Mouse (Mus musculus): ENCODE measurements around the gene Ccdc177. TPM values are rescaled to one million over a fixed set of nuclear protein-coding genes. Genes with fewer than 3 reads are reported as not detected.

Ccdc177 gene
- total RNA-seq (2012; rRNA removed) (not detected in 2 replicates), polyA plus RNA-seq (2012; ENCODE audit: insufficient read depth in 1 of 2, insufficient read length in 2 of 2, low read depth in 1 of 2, low replicate concordance in 2 of 2, missing spikeins in 1 of 2) (not detected)

DNA sequence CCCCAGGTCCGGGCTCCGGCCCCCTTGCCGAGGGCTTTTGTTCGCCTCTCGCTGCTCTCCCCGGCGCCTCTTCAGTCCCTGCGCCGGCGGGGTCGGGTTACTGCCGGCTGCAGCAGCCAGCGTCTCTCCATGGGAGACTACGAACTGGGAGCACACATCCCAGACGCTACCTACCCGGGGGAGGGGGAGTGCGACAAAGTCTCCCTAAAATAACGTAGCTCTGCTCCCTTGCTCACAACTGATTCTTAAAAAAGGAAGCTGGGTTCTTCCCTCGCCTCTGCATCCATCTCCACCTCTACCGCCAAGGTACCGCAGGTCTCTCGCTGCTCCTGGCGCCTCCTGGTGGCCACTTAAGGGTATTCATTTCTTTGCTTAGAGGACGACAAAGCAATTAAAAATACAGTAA is at the start of gene Ccdc177:
Gene Ccdc177, minus strand, starts transcription at position 292 of the 406 bp plus-strand sequence.
- H3K27ac ChIP-seq (ENCODE audit: control insufficient read depth, low read depth, low read length): no peak within 1 kb of the TSS
- H3K9ac ChIP-seq (ENCODE audit: control insufficient read depth, low read depth, low read length, poor library complexity, severe bottlenecking): no peak within 1 kb of the TSS
- peak; percentile 44 for DNase-seq (ENCODE audit: low read depth, low spot score)
- 0 out of 4 replicates have a peak, but pooled peaks cover 0 to 2% of the 10 kb centered on the region in 2 experiments for H3K36me3 ChIP-seq (ENCODE audit: control insufficient read depth in 1 of 2, insufficient read depth in 2 of 2, low read length in 2 of 2)
- no peaks in the 10 kb centered on the region for H3K9me3 ChIP-seq (replicated peaks; ENCODE audit: insufficient read depth, low read length)
- H3K4me1 ChIP-seq (ENCODE audit: control insufficient read depth in 1 of 2, insufficient read depth in 2 of 2, low read length in 2 of 2): peaks cover 0 to 5% of the 10 kb centered on the region in 2 experiments; a peak in 2 of 4 replicates
- H3K4me3 ChIP-seq (ENCODE audit: control insufficient read depth in 1 of 2, insufficient read depth in 1 of 2, low read depth in 2 of 2, low read length in 2 of 2): no peak within 1 kb of the TSS
- no peak for TF ChIP-seq MEF2A (IDR thresholded peaks at IDR 0.05; ENCODE audit: extremely low read depth, insufficient replicate concordance, low read depth, low read length, poor library complexity, severe bottlenecking)
- peak; percentile 33 to 56 (median 51); a peak in 5 of 6 replicates for TF ChIP-seq CTCF (IDR thresholded peaks at IDR 0.05 in 2 of 3, conservative IDR thresholded peaks at IDR 0.05 in 1 of 3; ENCODE audit: control insufficient read depth in 1 of 3, insufficient read depth in 1 of 3, low read depth in 2 of 3, low read length in 3 of 3, poor library complexity in 1 of 3, severe bottlenecking in 1 of 3)
- TF ChIP-seq CHD1 (IDR thresholded peaks at IDR 0.05; ENCODE audit: low read depth, low read length): no peak
- TF ChIP-seq RAD21 (IDR thresholded peaks at IDR 0.05; ENCODE audit: low read depth, low read length): peak; percentile 14
- TF ChIP-seq SMC3 (IDR thresholded peaks at IDR 0.05; ENCODE audit: low read depth, low read length): peak; percentile 50
- H3K79me2 ChIP-seq (ENCODE audit: control insufficient read depth, insufficient read depth, low read length, poor library complexity): no peaks in the 10 kb centered on the region
- H3K27me3 ChIP-seq (ENCODE audit: control insufficient read depth in 1 of 2, insufficient read depth in 2 of 2, low read length in 2 of 2): no peaks in the 10 kb centered on the region; a peak in 1 of 4 replicates

DNA sequence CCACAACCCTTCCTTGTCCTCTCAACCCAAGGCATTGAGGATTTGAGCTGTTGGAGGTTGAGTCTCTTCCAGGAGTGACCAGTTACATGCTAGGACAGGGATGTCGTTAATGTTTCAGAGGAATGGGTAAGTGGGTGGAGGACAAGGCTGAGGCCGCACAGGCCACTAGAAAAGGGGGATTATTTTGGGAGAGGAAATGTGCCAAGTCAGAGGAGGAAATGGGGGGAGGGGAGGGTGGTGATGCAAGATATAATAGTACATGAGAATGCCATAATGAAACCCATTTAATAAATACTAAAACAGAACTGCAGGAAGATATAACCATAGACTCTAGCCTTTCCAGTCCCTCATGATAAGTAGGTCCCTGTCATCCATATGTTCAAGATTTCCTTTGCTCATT is 49.5 kb upstream of the Ccdc177 start:
- Histone ChIP-seq H3K9ac (ENCODE audit: control insufficient read depth, low read depth, low read length, poor library complexity, severe bottlenecking) (no peak overlapping the region), H3K27ac (ENCODE audit: control insufficient read depth, low read depth, low read length) (peak overlapping the region; percentile 21; the same call in 1 of the 2 replicates), H3K36me3 (ENCODE audit: control insufficient read depth in 1 of 2, insufficient read depth in 2 of 2, low read length in 2 of 2) (peaks cover 2 to 87% of the 10 kb centered on the region in 2 experiments; a peak in 3 of 4 replicates), H3K4me3 (ENCODE audit: control insufficient read depth in 1 of 2, insufficient read depth in 1 of 2, low read depth in 2 of 2, low read length in 2 of 2) (no peak overlapping the region), H3K27me3 (ENCODE audit: control insufficient read depth in 1 of 2, insufficient read depth in 2 of 2, low read length in 2 of 2) (no peaks in the 10 kb centered on the region), H3K9me3 (replicated peaks; ENCODE audit: insufficient read depth, low read length) (no peaks in the 10 kb centered on the region), H3K4me1 (ENCODE audit: control insufficient read depth in 1 of 2, insufficient read depth in 2 of 2, low read length in 2 of 2) (peaks cover 49 to 66% of the 10 kb centered on the region in 2 experiments), H3K79me2 (ENCODE audit: control insufficient read depth, insufficient read depth, low read length, poor library complexity) (peaks cover 47% of the 10 kb centered on the region)
- TF ChIP-seq RCOR1 (IDR thresholded peaks at IDR 0.05; ENCODE audit: low read depth, low read length) (no peak), ELF1 (IDR thresholded peaks at IDR 0.05; ENCODE audit: low read depth, low read length) (no peak), CHD2 (IDR thresholded peaks at IDR 0.05; ENCODE audit: low read length) (no peak), POLR2AphosphoS5 (IDR thresholded peaks at IDR 0.05; ENCODE audit: borderline replicate concordance, low read depth, low read length) (no peak), MYC (IDR thresholded peaks at IDR 0.05; ENCODE audit: low read depth, low read length) (no peak), EP300 (IDR thresholded peaks at IDR 0.05; ENCODE audit: low read depth in 1 of 2, low read length in 2 of 2) (no peak; a peak in 2 of 4 replicates), MEF2A (IDR thresholded peaks at IDR 0.05; ENCODE audit: extremely low read depth, insufficient replicate concordance, low read depth, low read length, poor library complexity, severe bottlenecking) (no peak), MYB (IDR thresholded peaks at IDR 0.05; ENCODE audit: low read depth, low read length) (no peak), CHD1 (IDR thresholded peaks at IDR 0.05; ENCODE audit: low read depth, low read length) (no peak), GABPA (IDR thresholded peaks at IDR 0.05; ENCODE audit: low read depth, low read length) (no peak), USF2 (IDR thresholded peaks at IDR 0.05; ENCODE audit: borderline replicate concordance in 1 of 2, insufficient read depth in 1 of 2, low read depth in 1 of 2, low read length in 2 of 2) (no peak), POLR2A (IDR thresholded peaks at IDR 0.05; ENCODE audit: control insufficient read depth in 1 of 2, insufficient read depth in 1 of 2, low read depth in 1 of 2, low read length in 2 of 2, poor library complexity in 1 of 2) (no peak), RAD21 (IDR thresholded peaks at IDR 0.05; ENCODE audit: low read depth, low read length) (no peak)
- no peak for DNase-seq (ENCODE audit: low read depth, low spot score)
